Mouse (Mus musculus) limb, embryonic 14.5 days (tissue): Measurements from ENCODE around the gene Nde1. TPM values are rescaled to one million over a fixed set of nuclear protein-coding genes. Genes with fewer than 3 reads are reported as not detected.

Source experiments
- ATAC-seq: fragments of 200-750 bp; cut with Nextera tagmentation; 2 replicates; pipeline ENCODE4 v1.8.0; 2017; ENCODE audit warnings: low read depth, moderate number of reproducible peaks, moderate TSS enrichment; ENCODE audit not compliant: low FRiP score
- DNase-seq: peaks from one replicate; pipeline ENCODE4 v3.0.0-alpha.2; 2015; ENCODE audit warnings: low spot score
- H3K27ac ChIP-seq: fragments of 300-500 bp; sonication (generic); replicated peaks from 2 replicates; pipeline ENCODE4 v1.5.1; 2014; ENCODE audit warnings: low read depth, mild to moderate bottlenecking, low read length, moderate library complexity, mixed read lengths
- H3K27me3 ChIP-seq: fragments of 300-500 bp; sonication (generic); 2 replicates; pipeline ENCODE4 v1.6.1; 2014; ENCODE audit warnings: low read length, mixed read lengths; ENCODE audit not compliant: control insufficient read depth, insufficient read depth
- H3K36me3 ChIP-seq: fragments of 300-500 bp; sonication (generic); 2 replicates; pipeline ENCODE4 v1.6.1; 2014; ENCODE audit warnings: mild to moderate bottlenecking, low read length, moderate library complexity, mixed read lengths; ENCODE audit not compliant: control insufficient read depth, insufficient read depth
- H3K4me1 ChIP-seq: fragments of 300-500 bp; sonication (generic); 2 replicates; pipeline ENCODE4 v1.6.1; 2014; ENCODE audit warnings: antibody characterized with exemption, low read length, mixed read lengths; ENCODE audit not compliant: control insufficient read depth, insufficient read depth
- H3K4me2 ChIP-seq: fragments of 300-500 bp; sonication (generic); replicated peaks from 2 replicates; pipeline ENCODE4 v1.6.1; 2014; ENCODE audit warnings: low read depth, mild to moderate bottlenecking, low read length, moderate library complexity; ENCODE audit not compliant: severe bottlenecking
- H3K4me3 ChIP-seq: fragments of 300-500 bp; sonication (generic); replicated peaks from 2 replicates; pipeline ENCODE4 v1.5.1; 2014; ENCODE audit warnings: low read length
- H3K9ac ChIP-seq: fragments of 300-500 bp; sonication (generic); 2 replicates; pipeline ENCODE4 v1.6.1; 2014; ENCODE audit warnings: mild to moderate bottlenecking, low read depth, low read length, moderate library complexity; ENCODE audit not compliant: severe bottlenecking
- H3K9me3 ChIP-seq: fragments of 300-500 bp; sonication (generic); 2 replicates; pipeline ENCODE4 v1.6.1; 2016; ENCODE audit warnings: low read length; ENCODE audit not compliant: control insufficient read depth
- POLR2A ChIP-seq: fragments of 200-500 bp; IDR thresholded peaks from 2 replicates; pipeline ENCODE4 v1.8.0; 2012; ENCODE audit warnings: inconsistent platforms, mild to moderate bottlenecking, moderate library complexity, borderline replicate concordance; ENCODE audit not compliant: insufficient read depth, insufficient read length; ENCODE audit errors: extremely low read depth
- WGBS: fragments of 180-500 bp; shearing (Covaris S2); extraction: QIAGEN DNeasy Blood & Tissue Kit; methylation state at CpG from one replicate; pipeline ENCODE4 v1.1.7; 2014; 5-methylcytosine and 5-hydroxymethylcytosine counted together
- polyA plus RNA-seq, 2 experiments: library from polyadenylated mRNA; depleted of rRNA in 1 of 2; stranded (reverse) in 1 of 2; unstranded in 1 of 2; fragments of >200 nt; fragmentation: Nextera tagmentation in 1 of 2; extraction: Ambion mirVana in 1 of 2; gene quantifications; 2 replicates each; pipeline versions ENCODE4 v1.2.1 to v1.2.3; 2012 to 2014

Nde1 gene
- polyA plus RNA-seq, 2 experiments = 89.1 to 89.9 TPM

DNA sequence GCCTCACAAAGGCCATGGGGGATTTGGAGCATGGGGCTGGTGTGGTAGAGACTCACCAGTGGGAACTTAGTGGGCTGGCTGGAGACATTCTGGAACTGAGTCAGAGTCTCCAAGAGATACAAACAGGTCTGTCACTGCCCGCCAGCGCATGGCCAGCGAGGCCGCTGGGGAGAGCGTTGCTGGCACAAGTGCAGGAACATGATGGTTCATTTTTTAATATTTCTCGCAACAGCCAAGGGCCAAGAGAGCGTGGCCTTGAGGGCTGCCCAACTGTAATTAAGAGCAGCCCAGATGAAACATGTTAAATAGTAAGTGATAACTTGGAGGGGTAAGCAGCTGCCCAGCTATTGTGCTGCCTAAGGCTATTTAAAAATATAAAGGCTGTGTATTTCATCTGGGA is 38.4 kb upstream of the Nde1 start:
- DNase-seq (no peak), ATAC-seq (no peak)
- no peak overlapping the region for H3K4me3 ChIP-seq
- H3K4me1 ChIP-seq = no peaks in the 10 kb centered on the region
- H3K27me3 ChIP-seq = no peaks in the 10 kb centered on the region
- WGBS = 96% methylated on average over 7 of the region's 7 CpGs
- H3K27ac ChIP-seq = no peak overlapping the region
- TF ChIP-seq POLR2A = no peak
- peaks cover 97% of the 10 kb centered on the region for H3K36me3 ChIP-seq
- H3K9me3 ChIP-seq = no peaks in the 10 kb centered on the region
- H3K4me2 ChIP-seq = no peak overlapping the region
- H3K9ac ChIP-seq = no peak overlapping the region

DNA sequence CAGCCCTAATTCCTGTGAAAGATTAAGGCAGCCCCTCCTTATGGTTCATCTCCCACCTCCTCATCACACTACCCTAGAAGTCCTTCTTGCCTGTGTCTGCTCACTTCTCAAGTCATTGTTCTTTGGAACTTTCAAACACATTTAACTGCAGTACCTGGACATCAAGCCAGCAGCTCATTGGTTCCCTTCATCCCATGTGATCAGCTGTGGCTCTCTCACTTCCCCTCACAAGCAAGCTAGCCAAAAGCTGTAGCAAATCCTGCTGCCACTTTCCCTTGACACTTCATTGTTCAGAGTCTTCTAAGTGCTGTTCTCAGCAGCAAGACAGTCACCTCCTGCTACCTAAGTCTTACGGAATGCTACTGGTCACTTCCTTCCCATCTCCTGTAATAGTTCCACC is 37.8 kb upstream of the Nde1 start:
- H3K4me2 ChIP-seq = no peak overlapping the region
- no peak overlapping the region for H3K4me3 ChIP-seq
- TF ChIP-seq POLR2A = no peak
- H3K4me1 ChIP-seq = no peaks in the 10 kb centered on the region
- H3K27me3 ChIP-seq = no peaks in the 10 kb centered on the region
- peaks cover 99% of the 10 kb centered on the region for H3K36me3 ChIP-seq
- no peaks in the 10 kb centered on the region for H3K9me3 ChIP-seq
- DNase-seq (no peak), ATAC-seq (no peak)
- WGBS = 88% methylated on average over 1 of the region's 1 CpGs
- no peak overlapping the region for H3K9ac ChIP-seq
- H3K27ac ChIP-seq = no peak overlapping the region

DNA sequence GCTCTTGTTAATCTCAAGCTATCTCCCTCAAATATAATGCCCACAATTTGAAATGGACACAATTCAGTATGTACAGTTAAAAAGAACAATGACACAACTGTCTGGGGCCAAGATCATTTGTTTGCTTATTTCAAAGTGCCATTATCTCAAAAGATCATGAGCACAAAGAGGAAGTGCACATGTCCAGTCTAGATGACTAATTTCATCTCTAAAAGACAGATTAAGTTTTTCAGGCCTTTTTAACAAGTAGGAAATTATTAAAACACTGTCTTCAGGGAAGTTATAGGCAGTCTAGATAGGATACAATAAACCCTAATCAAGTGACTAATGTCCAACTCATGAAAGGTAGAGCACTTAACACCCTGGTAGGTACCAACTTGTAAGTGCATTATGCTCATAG is 34.1 kb upstream of the Nde1 start:
- no peak overlapping the region for H3K27ac ChIP-seq
- ATAC-seq = no peak
- no peak overlapping the region for H3K4me3 ChIP-seq
- no peak for DNase-seq
- no peaks in the 10 kb centered on the region for H3K27me3 ChIP-seq
- H3K9me3 ChIP-seq = no peaks in the 10 kb centered on the region
- no peak overlapping the region for H3K4me2 ChIP-seq
- H3K36me3 ChIP-seq = peaks cover 94% of the 10 kb centered on the region
- no peaks in the 10 kb centered on the region for H3K4me1 ChIP-seq
- no peak overlapping the region for H3K9ac ChIP-seq
- no peak for TF ChIP-seq POLR2A

DNA sequence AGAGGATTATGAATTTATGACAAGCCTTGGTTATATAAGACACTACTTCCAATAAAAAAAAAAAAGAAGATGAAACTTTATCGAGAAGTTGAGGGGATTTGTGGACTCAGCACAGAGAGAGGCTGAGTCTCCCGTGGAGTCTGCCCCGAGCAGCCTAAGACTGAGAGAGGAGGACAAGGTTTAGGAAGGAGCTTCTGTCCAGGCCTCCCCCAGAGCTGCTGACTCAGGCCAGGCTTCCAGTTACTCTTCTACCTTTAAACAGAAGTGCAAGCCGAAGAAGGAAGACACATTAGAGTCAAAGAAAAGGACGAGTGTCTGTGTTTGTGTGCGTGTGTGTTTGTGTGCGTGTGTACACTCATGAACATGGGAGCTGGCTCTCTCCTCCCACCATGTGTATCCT is 32.3 kb upstream of the Nde1 start:
- Histone ChIP-seq H3K9ac (no peak overlapping the region), H3K4me3 (no peak overlapping the region), H3K27ac (no peak overlapping the region), H3K4me2 (no peak overlapping the region), H3K27me3 (no peaks in the 10 kb centered on the region), H3K36me3 (peaks cover 93% of the 10 kb centered on the region), H3K9me3 (no peaks in the 10 kb centered on the region), H3K4me1 (no peaks in the 10 kb centered on the region)
- WGBS = 89% methylated on average over 7 of the region's 7 CpGs
- DNase-seq (no peak), ATAC-seq (no peak)
- TF ChIP-seq POLR2A = no peak

DNA sequence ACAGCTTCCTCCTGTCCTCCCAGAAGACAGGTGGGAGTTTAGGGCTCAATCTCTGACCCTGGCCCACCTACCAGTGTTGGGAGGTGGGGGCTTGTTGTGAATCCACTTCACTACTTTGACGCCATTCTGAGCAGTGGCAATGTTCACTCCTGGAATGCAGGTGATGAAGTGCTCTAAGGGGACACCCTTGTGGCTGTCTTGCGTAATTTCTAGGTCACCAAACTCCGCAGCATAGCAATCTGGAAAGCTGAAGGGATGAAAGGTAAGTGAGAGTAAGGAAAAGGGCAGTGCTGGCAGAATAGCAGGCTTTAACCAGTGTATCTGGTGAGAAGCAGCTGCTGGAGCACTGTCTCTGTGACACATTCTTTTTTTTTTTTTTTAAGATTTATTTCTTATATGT is 31.7 kb upstream of the Nde1 start:
- Histone ChIP-seq H3K9ac (no peak overlapping the region), H3K4me1 (no peaks in the 10 kb centered on the region), H3K27ac (no peak overlapping the region), H3K4me3 (no peak overlapping the region), H3K4me2 (no peak overlapping the region), H3K9me3 (no peaks in the 10 kb centered on the region), H3K36me3 (peaks cover 90% of the 10 kb centered on the region), H3K27me3 (no peaks in the 10 kb centered on the region)
- DNase-seq (no peak), ATAC-seq (no peak)
- 86% methylated on average over 3 of the region's 3 CpGs for WGBS
- TF ChIP-seq POLR2A = no peak

GRCm38 (mm10) chr16:14131838-14132237 is 31.2 kb upstream of the Nde1 start:
- no peak overlapping the region for H3K4me2 ChIP-seq
- peaks cover 90% of the 10 kb centered on the region for H3K36me3 ChIP-seq
- WGBS = 92% methylated on average over 5 of the region's 5 CpGs
- H3K9ac ChIP-seq = no peak overlapping the region
- no peaks in the 10 kb centered on the region for H3K27me3 ChIP-seq
- no peak for TF ChIP-seq POLR2A
- no peaks in the 10 kb centered on the region for H3K4me1 ChIP-seq
- no peak overlapping the region for H3K27ac ChIP-seq
- H3K4me3 ChIP-seq = no peak overlapping the region
- ATAC-seq = no peak
- no peak for DNase-seq
- H3K9me3 ChIP-seq = no peaks in the 10 kb centered on the region
